Mouse (Mus musculus) lung, embryonic 14.5 days (tissue): ENCODE measurements at regions not wholly inside any gene's neighbourhood (a gene's known extent, or its start where the extent isn't known, plus 50 kb on each side); places are given as distances from the start of the nearest gene placed in this dataset.
A peak's percentile ranks its signal among the peaks of the same experiment; 100 is the strongest.

Source experiments
- ATAC-seq: fragments of 200-750 bp; cut with Nextera tagmentation; 2 replicates; pipeline ENCODE4 v1.8.0; 2017; ENCODE audit warnings: mild to moderate bottlenecking, moderate TSS enrichment, moderate library complexity; ENCODE audit not compliant: insufficient read depth
- DNase-seq: peaks from one replicate; pipeline ENCODE4 v3.0.0-alpha.2; 2015
- H3K27ac ChIP-seq: fragments of 300-500 bp; sonication (generic); 2 replicates; pipeline ENCODE4 v1.5.1; 2014; ENCODE audit warnings: low read depth, mild to moderate bottlenecking, moderate library complexity
- H3K27me3 ChIP-seq: fragments of 300-500 bp; sonication (generic); 2 replicates; pipeline ENCODE4 v1.6.1; 2014; ENCODE audit warnings: low read length, control low read depth; ENCODE audit not compliant: insufficient read depth
- H3K36me3 ChIP-seq: fragments of 300-500 bp; sonication (generic); 2 replicates; pipeline ENCODE4 v1.6.1; 2014; ENCODE audit warnings: control low read depth; ENCODE audit not compliant: insufficient read depth
- H3K4me1 ChIP-seq: fragments of 300-500 bp; sonication (generic); 2 replicates; pipeline ENCODE4 v1.6.1; 2014; ENCODE audit warnings: antibody characterized with exemption, control low read depth; ENCODE audit not compliant: insufficient read depth
- H3K4me2 ChIP-seq: fragments of 300-500 bp; sonication (generic); 2 replicates; pipeline ENCODE4 v1.6.1; 2014; ENCODE audit warnings: mild to moderate bottlenecking
- H3K4me3 ChIP-seq: fragments of 300-500 bp; sonication (generic); 2 replicates; pipeline ENCODE4 v1.5.1; 2014; ENCODE audit warnings: low read depth, low read length
- H3K9ac ChIP-seq: fragments of 300-500 bp; sonication (generic); 2 replicates; pipeline ENCODE4 v1.6.1; 2014
- H3K9me3 ChIP-seq: fragments of 300-500 bp; sonication (generic); 2 replicates; pipeline ENCODE4 v1.6.1; 2016; ENCODE audit warnings: low read depth, low read length, control low read depth
- CTCF ChIP-seq: IDR thresholded peaks from 2 replicates; pipeline ENCODE4 v1.5.1; 2016; ENCODE audit warnings: antibody characterized with exemption, low read depth
- WGBS: fragments of 180-500 bp; shearing (Covaris S2); extraction: QIAGEN DNeasy Blood & Tissue Kit; methylation state at CpG from one replicate; pipeline ENCODE4 v1.1.7; 2014; 5-methylcytosine and 5-hydroxymethylcytosine counted together

GRCm38 (mm10) chr2:50742421-50742820 is 406.5 kb downstream of the Rnd3 start:
- no peak overlapping the region for H3K9ac ChIP-seq
- no peaks in the 10 kb centered on the region for H3K9me3 ChIP-seq
- no peak overlapping the region for H3K4me2 ChIP-seq
- no peak overlapping the region for H3K27ac ChIP-seq
- no peaks in the 10 kb centered on the region for H3K36me3 ChIP-seq
- no peaks in the 10 kb centered on the region for H3K4me1 ChIP-seq
- peak; percentile 30 for DNase-seq
- WGBS, result 44% methylated on average over 2 of the region's 2 CpGs
- TF ChIP-seq CTCF, result no peak
- no peak overlapping the region for H3K4me3 ChIP-seq
- ATAC-seq, result peak; percentile 49; the same call in 1 of the 2 replicates
- no peaks in the 10 kb centered on the region for H3K27me3 ChIP-seq

DNA sequence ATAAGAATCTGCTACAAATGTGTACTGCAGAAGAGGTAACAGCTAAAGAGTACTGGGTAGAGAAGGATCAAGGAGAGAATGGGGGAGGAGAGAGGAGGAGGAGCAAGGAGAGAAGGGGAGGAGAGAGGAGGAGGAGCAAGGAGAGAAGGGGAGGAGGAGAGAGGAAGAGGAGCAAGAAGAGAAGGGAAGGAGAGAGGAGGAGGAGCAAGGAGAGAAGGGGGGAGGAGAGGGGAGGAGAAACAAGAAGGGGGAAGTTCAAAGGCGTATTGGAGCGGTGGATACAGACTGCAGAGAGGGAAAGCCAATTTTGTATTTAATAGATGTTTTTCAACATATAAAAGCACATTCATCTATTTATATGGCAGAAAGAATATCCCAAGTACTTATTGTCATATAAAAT is 407.6 kb downstream of the Rnd3 start:
- Histone ChIP-seq H3K27me3 (no peaks in the 10 kb centered on the region), H3K4me2 (no peak overlapping the region), H3K9ac (no peak overlapping the region), H3K9me3 (no peaks in the 10 kb centered on the region), H3K4me1 (no peaks in the 10 kb centered on the region), H3K4me3 (no peak overlapping the region), H3K36me3 (no peaks in the 10 kb centered on the region), H3K27ac (no peak overlapping the region)
- no peak for DNase-seq
- WGBS, result 53% methylated on average over 2 of the region's 2 CpGs
- no peak for TF ChIP-seq CTCF
- ATAC-seq, result no peak

GRCm38 (mm10) chr2:50739599-50739979 is 409.3 kb downstream of the Rnd3 start:
- H3K27ac ChIP-seq, result no peak overlapping the region
- H3K4me3 ChIP-seq, result no peak overlapping the region
- DNase-seq (no peak), ATAC-seq (no peak)
- no peaks in the 10 kb centered on the region for H3K4me1 ChIP-seq
- H3K36me3 ChIP-seq, result no peaks in the 10 kb centered on the region
- 83% methylated on average over 8 of the region's 8 CpGs for WGBS
- TF ChIP-seq CTCF, result no peak
- no peak overlapping the region for H3K9ac ChIP-seq
- H3K9me3 ChIP-seq, result no peaks in the 10 kb centered on the region
- H3K4me2 ChIP-seq, result no peak overlapping the region
- no peaks in the 10 kb centered on the region for H3K27me3 ChIP-seq

DNA sequence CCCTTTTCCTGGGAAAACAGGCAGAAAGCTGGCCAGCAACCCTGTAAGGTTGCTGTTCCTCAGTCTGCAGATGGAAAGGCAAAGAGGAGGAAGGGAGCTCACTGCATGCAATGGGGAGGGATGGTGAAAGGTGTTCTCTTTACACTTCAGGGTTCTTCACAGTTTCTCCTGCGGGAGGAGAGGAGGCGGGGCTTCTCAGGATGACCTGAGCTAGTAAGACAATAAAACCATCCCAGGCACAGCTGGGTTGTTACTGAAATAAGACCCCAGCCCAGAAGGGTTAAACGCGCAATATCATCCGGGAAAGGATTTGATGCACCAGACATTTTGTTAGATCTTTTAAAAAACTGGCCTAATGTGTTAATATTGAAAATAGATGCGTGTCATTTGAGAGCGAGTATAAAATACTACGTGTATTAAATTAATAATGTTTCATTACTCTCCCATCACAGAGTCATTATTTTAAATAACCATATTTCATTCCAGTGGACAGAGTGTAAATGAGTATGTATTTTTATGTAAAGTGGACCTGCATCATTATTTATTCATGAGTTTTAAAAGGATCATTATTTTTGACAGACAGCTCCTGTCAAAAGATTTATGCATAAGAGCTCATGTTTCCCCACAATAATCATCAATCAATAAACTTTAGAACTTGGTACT is 409.8 kb downstream of the Rnd3 start:
- no peaks in the 10 kb centered on the region for H3K4me1 ChIP-seq
- ATAC-seq, result no peak
- H3K9ac ChIP-seq, result no peak overlapping the region
- no peak overlapping the region for H3K27ac ChIP-seq
- no peak for TF ChIP-seq CTCF
- no peak for DNase-seq
- H3K4me2 ChIP-seq, result no peak overlapping the region
- no peaks in the 10 kb centered on the region for H3K27me3 ChIP-seq
- no peak overlapping the region for H3K4me3 ChIP-seq
- 63% methylated on average over 8 of the region's 8 CpGs for WGBS
- no peaks in the 10 kb centered on the region for H3K9me3 ChIP-seq
- no peaks in the 10 kb centered on the region for H3K36me3 ChIP-seq

DNA sequence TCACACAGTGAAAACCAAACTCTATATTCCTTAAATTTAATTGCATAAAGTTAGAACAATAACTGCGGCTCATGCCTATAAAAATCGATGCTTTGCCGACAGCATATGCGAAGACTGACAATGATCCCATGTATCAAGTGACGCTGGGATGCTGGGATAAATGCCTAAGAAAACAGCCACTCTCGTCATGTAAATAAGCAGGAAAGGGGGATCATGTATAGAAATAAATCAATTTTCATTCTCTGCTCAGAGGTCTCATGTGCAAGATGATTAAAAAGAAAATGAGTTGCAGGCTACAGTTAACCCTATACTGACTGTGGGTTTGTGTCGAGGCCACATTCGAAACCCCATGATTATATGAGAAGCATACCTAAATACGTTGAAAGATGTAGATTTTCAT is 411.2 kb downstream of the Rnd3 start:
- Histone ChIP-seq H3K27ac (no peak overlapping the region), H3K4me1 (no peaks in the 10 kb centered on the region), H3K4me3 (no peak overlapping the region), H3K4me2 (no peak overlapping the region), H3K9ac (no peak overlapping the region), H3K27me3 (no peaks in the 10 kb centered on the region), H3K36me3 (no peaks in the 10 kb centered on the region), H3K9me3 (no peaks in the 10 kb centered on the region)
- no peak for TF ChIP-seq CTCF
- no peak for ATAC-seq
- WGBS, result 65% methylated on average over 9 of the region's 9 CpGs
- no peak for DNase-seq

- H3K9ac ChIP-seq, result no peak overlapping the region
- 52% methylated on average over 11 of the region's 11 CpGs for WGBS
- no peaks in the 10 kb centered on the region for H3K9me3 ChIP-seq
- H3K36me3 ChIP-seq, result no peaks in the 10 kb centered on the region
- H3K4me3 ChIP-seq, result no peak overlapping the region
- H3K27me3 ChIP-seq, result no peaks in the 10 kb centered on the region
- H3K4me1 ChIP-seq, result no peaks in the 10 kb centered on the region
- TF ChIP-seq CTCF, result no peak
- DNase-seq (no peak), ATAC-seq (no peak)
- H3K27ac ChIP-seq, result no peak overlapping the region
- no peak overlapping the region for H3K4me2 ChIP-seq
Observed at GRCm38 (mm10) chr2:50735029-50735428, 413.9 kb downstream of the Rnd3 start.

DNA sequence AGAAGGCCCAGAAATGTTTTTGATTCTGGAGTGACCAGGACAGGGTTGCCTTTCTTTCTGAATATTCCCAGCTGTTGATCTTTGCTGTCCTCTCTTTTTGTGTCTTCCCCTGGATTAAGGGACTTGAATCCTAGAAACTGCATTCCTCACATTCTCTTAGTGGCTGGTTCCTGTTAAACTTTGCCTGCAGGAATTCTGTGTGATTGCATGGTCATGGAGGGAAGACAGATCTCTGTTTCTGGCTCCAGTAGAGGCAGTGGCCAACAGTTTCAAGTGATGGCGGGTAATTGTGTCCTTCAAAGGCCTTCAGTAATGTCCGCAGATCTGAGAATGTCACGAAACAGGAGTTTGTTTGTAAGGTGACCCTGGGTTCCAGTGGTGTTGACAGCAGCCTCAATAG is 410.1 kb upstream of the Mmadhc start:
- Histone ChIP-seq H3K36me3 (no peaks in the 10 kb centered on the region), H3K4me2 (no peak overlapping the region), H3K27ac (peak overlapping the region; percentile 9; the same call in 1 of the 2 replicates), H3K4me3 (no peak overlapping the region), H3K27me3 (no peaks in the 10 kb centered on the region), H3K4me1 (peaks cover 5% of the 10 kb centered on the region), H3K9me3 (no peaks in the 10 kb centered on the region), H3K9ac (no peak overlapping the region)
- no peak for ATAC-seq
- WGBS, result 16% methylated on average over 3 of the region's 3 CpGs
- DNase-seq, result peak; percentile 40
- no peak for TF ChIP-seq CTCF
